Mouse (Mus musculus) adrenal gland, postnatal 10 days (tissue): Measurements from ENCODE around the gene Lrrc9. TPM values are rescaled to one million over a fixed set of nuclear protein-coding genes. Genes with fewer than 3 reads are reported as not detected.
A peak's percentile ranks its signal among the peaks of the same experiment; 100 is the strongest.

Experiments used
- DNase-seq: peaks from one replicate; pipeline ENCODE4 v3.0.0; 2021; ENCODE audit warnings: mixed read lengths
- long read RNA-seq, 2 experiments: library from polyadenylated mRNA; stranded (forward); transcript quantifications; one replicate each; pipeline ENCODE4 v2.0.0; 2021
- total RNA-seq, 2 experiments: library from RNA; stranded (reverse); gene quantifications; 2 replicates each; pipeline ENCODE4 v1.2.3; 2021

The Lrrc9 gene
- total RNA-seq: 1 to 10 TPM; 2.1 to 3.2 TPM
- long read RNA-seq, experiment 1, partial matches to known transcripts: 7 of 9 reads
- long read RNA-seq, experiment 1, other reads (novel, unspliced or antisense): 2 of 9 reads
- long read RNA-seq, experiment 2, partial matches to known transcripts: 4 of 5 reads
- long read RNA-seq, experiment 2, other reads (novel, unspliced or antisense): 1 of 5 reads

DNA sequence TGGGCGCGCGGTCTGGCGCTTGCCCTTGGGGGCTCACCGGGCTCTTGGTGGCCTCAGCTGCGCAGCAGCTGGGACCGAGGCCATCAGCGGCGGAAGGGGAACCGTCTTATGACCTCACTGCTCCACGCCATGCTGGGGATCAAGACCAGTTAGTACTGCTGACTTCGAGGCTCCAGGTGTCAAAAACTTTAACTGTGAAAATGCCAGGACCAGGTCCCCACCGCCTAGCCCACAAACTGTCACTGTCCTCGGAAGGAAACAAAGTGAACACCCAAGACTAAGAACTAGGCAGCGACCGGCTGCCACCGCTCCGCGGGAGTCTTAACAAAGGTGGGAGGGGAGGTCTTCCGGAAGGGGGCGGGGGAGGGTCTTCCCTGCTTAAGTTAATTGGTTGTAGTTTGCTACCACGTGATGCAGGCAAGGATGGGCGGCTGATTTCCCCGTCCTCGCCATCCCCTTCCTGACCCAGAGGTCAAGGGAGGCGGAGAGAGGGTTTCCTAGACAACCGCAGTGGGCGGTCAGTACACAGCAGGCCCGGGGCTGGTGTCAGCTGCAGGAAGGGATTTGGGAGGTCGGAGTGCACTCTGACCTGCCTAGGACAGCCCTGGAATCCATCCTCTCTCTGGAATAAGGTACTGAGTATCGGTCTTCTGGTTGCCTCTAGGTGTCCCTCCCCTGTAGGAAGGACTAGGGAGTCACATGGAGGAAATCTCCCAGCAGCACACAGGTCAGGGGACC, at the start of gene Lrrc9:
TSS of gene Lrrc9 (plus strand) at position 28 of the 738 bp plus-strand sequence.
- DNase-seq: peak; percentile 62

DNA sequence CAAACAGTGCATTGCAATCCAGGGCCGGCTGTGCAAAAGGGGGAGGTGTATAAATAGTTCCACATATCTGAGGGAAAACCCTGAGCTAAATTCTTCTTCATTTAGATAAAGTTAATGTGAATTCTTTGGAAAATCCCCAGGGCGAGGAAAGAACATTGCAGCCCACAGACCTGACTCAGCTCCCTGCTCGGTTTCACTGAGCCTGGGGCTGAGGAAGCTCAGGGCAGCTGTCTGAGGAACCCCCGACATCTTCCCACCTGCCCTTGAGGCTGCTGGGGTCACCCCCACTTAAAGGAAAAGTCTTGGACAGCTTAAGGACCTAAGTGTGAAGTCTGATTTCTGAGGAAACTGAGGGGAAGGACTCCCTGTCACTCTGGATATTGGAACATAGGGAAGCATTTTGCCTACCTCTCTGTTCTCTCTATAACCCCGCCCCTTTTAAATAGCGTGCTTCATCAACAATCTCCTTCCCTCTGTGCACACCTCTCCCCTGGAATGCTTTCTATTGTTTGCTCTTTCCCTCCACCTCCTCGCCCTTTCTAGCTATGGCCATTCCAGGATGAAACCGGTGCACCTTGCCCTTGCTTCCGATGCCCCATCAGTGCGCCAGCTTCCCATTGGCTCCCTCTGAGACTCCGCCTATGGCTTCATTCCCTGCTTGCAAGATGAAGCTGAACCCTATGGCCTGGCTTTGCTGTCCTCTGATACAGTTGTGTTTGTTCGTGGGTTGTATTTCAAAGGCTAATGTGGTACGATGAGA, 48.4 kb upstream of the Lrrc9 start:
- DNase-seq: no peak

DNA sequence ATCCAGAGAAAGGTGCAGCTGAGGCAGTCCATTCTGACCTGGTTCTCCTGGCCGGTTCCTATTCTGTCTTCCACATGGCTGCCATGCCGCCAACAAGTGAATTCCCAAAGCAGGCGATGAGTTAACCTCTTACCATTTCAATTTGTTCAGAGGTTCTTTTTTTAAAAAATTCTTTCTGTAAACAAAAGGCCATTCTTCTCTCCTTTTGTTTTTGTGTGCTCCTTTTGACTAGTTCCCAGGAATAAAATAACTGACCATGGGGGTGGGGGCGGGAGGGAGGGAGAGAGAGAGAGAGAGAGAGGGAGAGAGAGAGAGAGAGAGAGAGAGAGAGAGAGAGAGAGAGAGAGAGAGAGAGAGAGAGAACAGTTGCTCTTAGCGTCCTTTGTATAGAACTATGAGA, 36.6 kb upstream of the Lrrc9 start:
- no peak for DNase-seq

DNA sequence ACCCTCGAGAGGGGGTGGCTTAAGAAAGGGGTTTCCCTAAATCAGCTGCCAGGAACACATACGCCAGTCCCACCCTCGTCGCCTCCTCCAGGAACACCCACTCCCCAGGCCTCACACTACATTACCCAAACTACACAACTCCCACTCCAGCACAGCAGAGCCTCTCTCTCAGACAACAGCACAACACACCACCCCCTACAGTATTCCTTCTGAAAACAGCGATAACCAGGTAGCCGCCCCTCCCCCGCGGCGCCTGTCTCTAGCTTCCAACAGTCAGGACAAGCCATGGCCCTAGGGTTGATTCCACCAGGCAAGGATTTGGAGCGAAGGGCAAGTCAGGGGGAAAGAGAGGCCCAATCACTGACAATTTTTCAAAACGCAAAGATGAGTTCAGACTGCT, 34.5 kb upstream of the Lrrc9 start:
- DNase-seq: no peak

DNA sequence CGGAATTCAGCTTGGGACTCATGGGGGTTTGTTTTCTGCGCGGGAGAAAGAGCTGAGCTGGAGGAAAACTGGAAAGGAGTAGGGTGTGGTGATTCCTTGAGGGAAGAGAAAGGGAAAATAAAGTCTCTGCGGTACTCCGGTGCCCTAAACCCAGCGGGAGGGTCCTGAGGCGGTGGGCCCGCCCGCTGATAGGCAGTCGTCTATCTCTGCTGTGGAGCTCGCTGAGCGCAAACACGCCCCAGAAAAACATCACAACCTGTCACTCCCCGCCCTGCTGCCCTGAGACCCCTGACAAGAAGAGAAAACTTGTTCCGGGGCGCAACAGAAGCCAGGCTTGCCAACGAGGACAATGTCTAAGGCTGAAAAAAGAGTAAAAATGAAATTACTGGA, 34.0 kb upstream of the Lrrc9 start:
- DNase-seq: peak; percentile 4

DNA sequence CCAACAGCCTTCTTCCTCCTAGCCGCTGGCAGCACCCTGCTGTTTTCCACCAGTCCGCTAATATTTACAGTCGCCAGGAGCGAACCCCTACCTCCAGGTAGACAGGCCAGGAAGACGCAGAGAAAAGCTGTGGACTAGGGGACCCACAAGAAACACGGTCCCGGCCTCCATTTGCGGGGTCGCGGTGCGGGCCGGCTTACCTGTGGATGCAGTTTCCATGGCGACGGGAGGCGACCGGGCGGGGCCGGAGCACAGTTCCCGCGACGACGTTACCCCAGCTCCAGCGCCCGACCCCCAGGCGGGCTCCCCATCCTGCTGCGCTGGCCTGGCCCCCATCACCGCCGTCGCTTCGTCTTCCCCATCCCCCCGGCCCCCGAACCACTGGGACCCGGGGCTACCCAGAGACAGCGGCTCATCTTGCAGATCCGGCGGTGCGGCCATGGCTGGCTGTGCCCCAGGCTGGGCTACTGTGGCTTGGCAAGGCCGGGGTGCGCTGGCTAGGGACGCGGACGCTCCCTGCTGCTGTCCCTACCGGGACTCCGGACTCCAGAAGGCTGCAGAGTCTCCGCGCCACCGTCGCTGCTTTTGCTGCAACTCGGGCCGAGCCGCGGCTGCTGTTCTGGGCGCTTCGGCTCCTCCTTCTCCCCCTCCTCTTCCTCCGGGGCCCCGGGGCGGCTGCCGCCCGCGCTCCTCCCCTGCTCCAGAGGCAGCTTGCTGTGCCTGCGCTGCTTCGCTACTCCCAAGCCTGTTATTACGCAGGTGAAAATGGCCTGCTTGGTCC, 33.4 kb upstream of the Lrrc9 start:
- peak; percentile 70 for DNase-seq

DNA sequence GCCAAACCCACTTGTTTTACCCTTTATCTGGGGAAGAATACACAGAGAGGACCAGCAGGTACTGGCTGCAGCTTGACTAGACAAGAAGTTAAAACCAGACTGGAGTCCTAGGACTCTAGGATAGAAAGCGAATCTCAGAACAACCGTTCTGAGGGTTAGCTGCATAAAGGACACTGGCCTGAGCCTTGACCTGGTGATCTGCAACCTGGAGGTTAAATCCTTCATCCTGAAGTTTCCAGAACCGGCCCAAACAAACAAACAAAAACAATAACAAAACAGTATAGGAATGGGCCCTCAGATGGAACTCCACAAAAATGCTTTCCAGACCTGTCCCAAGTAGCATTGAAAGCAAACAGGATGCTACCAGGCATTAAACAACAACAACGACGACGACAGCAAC, 32.7 kb upstream of the Lrrc9 start, which contains the start of gene Rtn1:
TSS of gene Rtn1 (minus strand) at position 101 of the 400 bp plus-strand sequence.
- no peak for DNase-seq

DNA sequence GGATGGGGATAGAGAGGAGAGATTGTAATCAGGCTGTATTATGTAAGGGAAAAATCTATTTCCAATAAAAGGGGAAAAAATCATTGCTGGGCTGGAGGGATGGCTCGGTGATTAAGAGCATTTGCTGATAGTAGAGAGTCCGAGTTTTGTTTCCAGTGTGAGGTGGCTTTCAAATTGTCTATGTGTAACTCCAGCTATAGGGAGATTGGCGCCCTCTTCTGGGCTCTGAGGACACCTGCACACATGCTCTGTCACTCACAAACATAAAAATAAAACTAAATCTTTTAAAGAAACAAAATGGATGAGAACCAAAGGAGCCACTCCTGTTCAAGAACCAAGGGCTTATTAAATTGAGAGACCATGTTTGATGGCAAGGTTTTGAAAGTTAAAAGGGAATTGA, 23.9 kb upstream of the Lrrc9 start:
- DNase-seq: peak; percentile 27

DNA sequence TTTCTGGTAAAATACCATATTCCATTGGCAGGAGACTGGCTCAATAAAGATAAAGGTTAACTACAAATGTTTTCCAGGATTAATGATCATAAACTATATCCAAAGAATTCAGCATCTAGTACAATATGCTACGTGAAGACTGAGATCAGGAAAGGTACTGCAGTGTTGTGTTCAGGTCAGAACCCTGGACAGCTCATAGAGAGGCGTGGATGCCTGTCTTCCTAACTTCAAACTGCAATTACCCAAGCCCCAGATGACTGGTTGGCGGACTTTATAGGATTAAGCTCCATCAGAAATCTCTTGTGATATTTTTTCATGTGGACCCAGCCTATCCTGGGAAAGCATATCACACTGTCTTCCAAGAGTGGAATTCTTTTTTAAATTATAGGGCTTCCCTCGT, 19.0 kb upstream of the Lrrc9 start:
- DNase-seq: peak; percentile 45

DNA sequence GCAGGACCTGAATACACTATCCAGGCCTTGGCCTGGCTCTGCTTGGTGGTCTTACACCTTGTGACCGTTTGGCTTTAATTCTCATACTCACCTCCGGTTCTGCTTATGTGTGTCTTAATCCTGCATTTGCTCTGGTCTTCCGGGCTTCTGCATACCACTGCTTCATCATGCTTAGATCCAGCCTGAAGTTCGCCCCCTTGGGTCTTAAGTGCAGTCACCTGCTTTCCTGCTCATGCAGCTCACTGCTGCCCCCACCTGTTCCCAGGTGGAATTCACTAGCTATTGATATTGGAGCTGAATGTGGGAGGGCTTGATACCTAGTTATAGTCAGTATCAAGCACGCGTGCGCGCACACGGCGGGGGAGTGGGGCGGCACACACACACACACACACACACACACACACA, 13.9 kb upstream of the Lrrc9 start:
- DNase-seq: peak; percentile 71

DNA sequence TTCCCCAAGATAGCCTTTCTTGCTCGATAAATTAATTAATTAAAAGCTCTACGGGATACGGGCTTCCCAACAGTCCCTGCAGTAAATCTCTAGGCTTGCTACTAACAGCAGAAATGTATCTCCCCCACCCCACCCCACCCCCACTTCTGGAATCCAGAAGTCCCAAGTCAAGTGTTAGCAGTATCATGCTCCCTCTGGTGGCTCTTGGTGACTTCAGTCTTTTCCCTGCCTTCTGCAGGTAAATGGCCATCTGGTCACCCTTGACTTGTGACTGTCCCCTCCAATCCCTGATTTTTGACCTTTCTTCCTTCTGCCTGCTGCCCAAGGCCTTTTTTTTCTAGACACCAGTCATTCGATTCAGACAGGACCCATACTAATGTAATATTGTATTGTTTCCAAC, 9.5 kb upstream of the Lrrc9 start:
- DNase-seq: no peak

DNA sequence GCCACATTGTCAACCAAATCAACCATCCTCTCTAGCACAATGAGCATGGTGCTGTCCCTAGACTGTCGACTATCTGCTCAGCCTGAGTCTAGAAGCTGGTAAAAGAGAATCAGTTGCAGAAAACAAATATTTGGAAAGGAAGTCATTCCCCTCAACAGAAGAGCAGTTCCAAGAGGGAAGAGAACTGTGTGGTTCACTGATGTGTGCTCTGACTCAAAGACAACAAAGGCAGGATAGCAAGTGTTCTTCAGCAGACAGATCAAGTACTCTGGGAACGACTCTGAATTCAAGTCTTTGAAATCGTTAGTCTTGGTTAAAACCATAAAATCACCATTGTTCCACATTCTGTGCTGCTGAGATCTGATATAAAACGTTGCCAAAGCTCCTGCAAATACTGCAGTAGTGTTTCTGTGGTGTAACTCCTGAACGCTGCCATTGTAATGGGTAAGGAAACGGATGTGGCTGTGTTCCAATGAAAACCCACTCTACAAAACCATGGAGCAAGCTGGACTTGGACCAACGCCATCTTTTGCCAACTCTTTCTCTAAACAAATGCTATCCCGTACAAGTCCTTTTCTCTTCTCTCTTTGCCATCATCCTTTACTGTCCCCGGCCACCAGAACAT, 8.3 kb upstream of the Lrrc9 start:
- no peak for DNase-seq

DNA sequence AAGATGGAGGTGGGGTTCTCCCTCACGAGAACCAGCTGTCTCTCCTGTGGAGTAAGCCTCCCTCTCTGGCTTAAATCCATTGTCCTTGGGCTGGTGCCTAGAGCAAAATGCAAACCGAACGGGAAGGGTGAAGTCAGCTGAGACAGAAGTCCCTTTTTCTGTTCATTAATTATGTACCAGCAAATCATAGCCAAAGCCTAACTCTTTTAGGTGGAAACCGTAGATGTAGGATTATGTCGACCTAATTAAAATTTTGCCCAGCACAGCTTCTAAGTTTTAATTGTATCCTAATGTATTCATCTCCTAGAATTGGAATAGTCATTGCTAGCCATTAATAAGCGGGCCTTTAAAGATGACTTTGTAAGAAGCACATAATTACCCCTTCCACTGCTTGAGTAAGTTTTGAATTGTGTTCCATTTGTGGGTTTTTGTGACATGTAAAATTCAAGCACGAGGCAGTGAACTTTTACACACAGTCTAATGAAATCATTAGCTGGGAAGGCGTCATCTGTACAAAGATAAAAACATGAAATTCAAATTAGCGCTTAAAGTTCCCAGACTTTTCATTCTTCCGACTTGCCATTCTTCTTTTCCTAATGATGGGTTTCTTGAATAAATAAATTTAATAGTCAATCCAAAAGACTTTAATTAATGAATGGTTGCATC, 3.9 kb upstream of the Lrrc9 start:
- DNase-seq: no peak

DNA sequence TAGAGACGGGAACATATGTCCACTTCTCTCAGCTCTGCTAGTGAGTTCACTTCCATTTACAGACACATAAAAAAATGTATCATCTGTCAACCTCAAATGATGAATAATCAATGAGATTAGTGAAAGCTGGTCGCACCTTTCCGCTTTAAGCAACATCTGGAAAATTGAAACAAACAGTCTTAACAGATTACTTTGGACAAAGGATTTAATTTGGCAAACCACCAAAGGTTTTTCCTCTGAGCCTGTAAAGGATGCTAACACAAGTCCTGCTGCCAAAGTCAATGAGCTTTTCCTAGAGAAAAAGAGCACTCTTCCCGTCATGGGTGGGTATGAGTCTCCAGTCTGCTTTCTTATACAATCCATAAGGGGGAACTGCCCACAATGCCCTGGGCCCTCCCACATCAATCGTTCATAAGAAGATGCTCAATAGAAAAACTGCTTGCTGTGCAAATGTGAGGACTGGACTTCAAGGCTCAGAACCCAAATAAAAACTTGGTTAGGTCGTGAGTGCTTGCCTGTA, 2.6 kb upstream of the Lrrc9 start:
- DNase-seq: no peak

DNA sequence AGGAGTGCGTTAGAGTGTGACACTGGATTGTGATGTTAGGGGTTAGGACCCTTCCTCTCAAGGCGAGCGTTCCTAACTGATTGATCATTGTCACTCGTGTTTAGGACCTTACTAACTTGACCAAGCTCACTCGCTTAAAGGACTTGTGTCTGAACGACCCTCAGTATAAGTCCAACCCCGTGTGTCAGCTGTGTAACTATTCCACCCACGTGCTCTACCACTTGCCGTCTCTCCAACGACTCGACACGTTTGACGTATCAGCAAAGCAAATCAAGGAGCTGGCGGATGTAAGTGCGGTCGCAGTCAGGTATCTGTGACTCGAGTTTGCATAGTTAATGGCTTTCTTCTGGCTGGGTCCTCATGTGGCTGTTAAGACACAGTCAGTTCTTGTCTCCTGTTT, 12.3 kb downstream of the Lrrc9 start:
- DNase-seq: no peak

DNA sequence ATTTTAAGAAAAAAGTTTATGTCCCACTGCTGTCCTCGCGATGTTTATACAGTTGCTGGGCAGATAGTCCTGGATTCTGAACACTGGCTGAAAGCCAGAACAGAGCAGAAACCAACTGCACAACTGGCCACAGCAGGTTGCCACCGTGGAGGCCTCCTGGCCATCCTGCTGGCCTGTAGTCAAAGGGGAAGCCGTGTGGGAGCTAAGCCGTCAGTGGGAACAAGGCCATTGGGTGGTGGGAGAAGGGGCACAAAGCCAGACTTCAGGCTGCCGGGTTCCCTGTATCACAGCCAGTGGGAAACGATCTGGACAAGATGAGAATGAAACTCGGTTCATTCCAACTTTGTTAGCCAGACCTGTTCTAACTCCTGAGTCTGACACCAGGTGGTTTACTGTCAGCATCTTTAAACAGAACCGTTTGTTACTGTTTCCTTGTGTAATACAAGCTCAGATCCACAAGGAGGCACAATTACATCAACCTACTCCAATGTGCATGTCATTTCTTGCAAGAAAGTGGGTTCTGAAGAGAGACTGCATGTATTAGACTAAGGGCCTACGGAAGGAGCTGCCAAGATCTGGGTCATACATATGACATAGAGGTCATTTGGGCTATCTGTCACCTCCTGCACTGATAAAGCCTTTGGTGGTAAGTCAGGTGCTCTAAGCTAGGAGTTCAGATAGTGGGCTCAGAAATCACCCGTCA, 19.7 kb downstream of the Lrrc9 start:
- peak; percentile 20 for DNase-seq

DNA sequence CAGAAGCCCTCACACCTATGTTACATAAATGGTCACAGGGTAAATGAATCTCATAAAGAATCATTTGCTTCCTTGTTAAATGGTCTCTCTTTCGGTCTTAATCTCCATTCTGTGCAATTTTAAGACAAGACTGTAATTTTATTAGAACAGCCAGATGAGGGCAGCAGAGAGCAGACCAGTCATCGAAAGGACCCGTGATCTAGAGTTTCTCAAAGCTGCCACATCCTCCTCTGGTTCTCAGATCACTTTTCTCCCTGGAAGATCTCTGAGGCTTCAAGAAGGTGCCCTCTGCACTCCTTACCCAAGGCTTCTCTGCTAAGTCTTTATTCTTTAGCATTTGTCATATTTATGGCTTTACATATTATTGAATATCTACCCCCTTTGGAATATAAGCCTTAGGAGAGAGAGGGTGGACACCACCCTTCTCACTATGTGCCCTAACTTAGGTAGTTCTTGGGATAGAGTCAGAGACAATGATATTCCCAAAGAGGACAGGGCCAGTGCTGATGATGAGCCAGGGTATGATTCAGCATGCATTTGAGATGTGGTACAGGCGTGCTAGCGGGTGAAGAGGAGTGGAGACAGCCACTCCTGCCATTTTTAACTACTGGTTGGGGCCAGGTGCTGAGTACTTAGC, 20.3 kb downstream of the Lrrc9 start:
- DNase-seq: peak; percentile 79

DNA sequence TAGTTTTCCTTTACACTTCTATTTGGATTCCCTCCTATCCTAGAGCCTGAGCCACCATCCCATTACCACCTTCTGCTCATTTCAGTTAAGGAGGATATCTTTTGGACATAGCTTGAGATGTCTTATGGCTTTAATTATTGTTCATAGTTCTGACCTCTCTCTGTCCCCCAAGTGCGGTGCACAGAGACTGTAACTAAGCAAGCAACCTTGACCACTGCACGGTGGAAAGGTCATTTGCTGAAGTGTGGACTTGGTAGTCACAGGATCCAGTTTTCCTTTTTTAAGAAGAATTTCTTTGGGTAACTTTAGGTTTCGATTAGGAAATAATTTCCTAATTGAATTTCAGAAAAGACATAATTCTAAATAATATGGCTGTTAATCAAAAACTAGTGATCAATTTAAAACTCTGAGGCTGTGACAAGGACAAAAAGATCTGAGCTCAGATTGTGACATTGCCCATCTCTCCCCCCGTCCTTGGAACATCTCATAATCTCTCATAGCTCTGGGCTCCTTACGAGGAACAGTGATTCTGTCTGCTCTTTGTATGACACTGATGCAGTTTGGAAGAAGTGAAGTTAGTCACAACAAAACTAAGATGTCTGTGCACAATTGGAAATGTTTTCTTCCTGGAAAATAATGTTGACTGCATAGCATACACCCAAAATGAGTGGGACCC, 24.3 kb downstream of the Lrrc9 start:
- DNase-seq: no peak

DNA sequence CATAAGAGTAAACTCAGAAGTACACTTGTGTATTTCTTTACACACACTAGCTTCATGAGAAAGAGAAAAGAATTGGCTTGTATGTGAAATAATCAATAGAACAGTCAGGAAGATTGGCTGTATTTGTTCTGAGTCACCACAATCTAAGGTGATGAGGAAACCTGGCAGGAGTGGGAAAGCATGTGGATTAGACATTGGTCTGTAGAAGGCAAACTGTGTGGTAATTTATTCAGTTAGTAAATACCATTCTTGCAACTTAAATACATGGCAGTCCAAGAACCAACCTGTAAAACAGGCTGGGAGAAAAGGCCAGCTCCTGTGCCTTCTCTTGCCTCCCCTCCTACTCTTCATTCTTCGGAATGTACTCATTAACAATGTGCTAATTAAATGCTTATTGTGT, 25.6 kb downstream of the Lrrc9 start:
- DNase-seq: no peak

DNA sequence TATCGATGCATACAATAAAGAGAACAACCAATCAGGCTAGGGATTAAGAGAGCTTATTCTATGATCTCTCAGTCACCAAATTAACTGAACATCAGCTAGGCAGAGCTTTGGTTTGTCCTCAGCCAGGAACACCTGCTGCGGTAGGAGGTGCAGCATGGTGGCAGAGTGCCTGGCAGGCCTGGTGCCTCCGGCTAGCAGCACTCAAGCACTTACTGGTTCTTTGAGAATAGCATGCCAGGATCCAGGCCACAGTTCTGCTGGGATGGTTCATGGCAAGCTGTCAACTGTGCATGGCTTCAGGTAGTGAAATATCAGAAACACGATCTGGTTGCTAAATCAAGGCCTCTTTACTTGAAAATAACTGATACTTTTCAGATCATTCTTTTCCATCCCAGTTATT, 26.1 kb downstream of the Lrrc9 start:
- peak; percentile 51 for DNase-seq
